Mouse (Mus musculus) G1E (cell line): ENCODE measurements at regions not wholly inside any gene's neighbourhood (a gene's known extent, or its start where the extent isn't known, plus 50 kb on each side); places are given as distances from the start of the nearest gene placed in this dataset.

Source experiments
- CTCF ChIP-seq: IDR thresholded peaks from 2 replicates; pipeline ENCODE4 v1.5.1; 2012; ENCODE audit warnings: low read depth, low read length, inconsistent platforms, mixed read lengths
- GATA1 ChIP-seq: IDR thresholded peaks from 2 replicates; pipeline ENCODE4 v1.6.1; 2012; ENCODE audit warnings: borderline replicate concordance, low read length, inconsistent platforms, mixed read lengths
- TAL1 ChIP-seq: conservative IDR thresholded peaks from 2 replicates; pipeline ENCODE4 v1.6.1; 2012; ENCODE audit warnings: low read depth, low read length, inconsistent platforms, mixed read lengths

DNA sequence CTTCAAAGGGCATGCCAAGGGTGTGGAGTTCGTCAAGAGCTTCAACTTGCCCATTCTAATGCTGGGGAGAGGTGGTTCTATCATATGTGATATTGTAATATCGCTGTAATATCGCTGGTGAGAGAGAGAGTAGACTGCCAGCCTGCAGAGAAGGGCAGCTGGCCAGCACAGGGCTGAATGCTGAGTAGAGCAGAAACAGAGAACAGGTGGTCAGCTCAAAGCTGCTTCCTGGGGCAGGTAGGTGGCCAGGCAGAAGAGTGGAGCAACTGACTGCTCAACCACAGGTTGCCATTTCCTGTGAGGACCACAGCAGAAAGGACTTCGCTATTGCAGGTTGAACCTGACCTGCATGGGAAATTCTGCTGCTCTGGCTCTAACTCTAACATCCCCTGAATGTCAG, 108.5 kb upstream of the Hs6st1 start:
- TF ChIP-seq TAL1: no peak
- TF ChIP-seq CTCF: no peak
- no peak for TF ChIP-seq GATA1
